Mouse (Mus musculus) cerebellum, adult 8-10 months (tissue): Measurements from ENCODE around the gene Olfr393.

ENCODE experiments used
- DNase-seq: peaks from one replicate; pipeline ENCODE4 v3.0.0; 2022

Olfr393 gene

GRCm38 (mm10) chr11:73851354-73851753, at the start of gene Olfr393:
Gene Olfr393, minus strand, starts transcription at chr11:73851454.
- DNase-seq, result no peak

- no peak for DNase-seq
These were observed 39.4 kb upstream of the Olfr393 start, which contains the start of gene Olfr394 for GRCm38 (mm10) chr11:73890671-73891070. Gene Olfr394, minus strand, starts transcription at chr11:73890771.

- DNase-seq, result no peak
These were observed 34.3 kb downstream of the Olfr393 start, which contains the start of gene Olfr392 for GRCm38 (mm10) chr11:73816949-73817348. Gene Olfr392, minus strand, starts transcription at chr11:73817049.

GRCm38 (mm10) chr11:73802952-73803351, 48.3 kb downstream of the Olfr393 start, which contains the start of gene Olfr391-ps:
Gene Olfr391-ps, minus strand, starts transcription at chr11:73803052.
- DNase-seq, result no peak
